Mouse (Mus musculus) limb, embryonic 12.5 days (tissue): Measurements from ENCODE around the gene Wasf2. TPM values are rescaled to one million over a fixed set of nuclear protein-coding genes. Genes with fewer than 3 reads are reported as not detected.

Experiments
- ATAC-seq: fragments of 200-750 bp; cut with Nextera tagmentation; 2 replicates; pipeline ENCODE4 v1.8.0; 2017; ENCODE audit warnings: low read depth, moderate TSS enrichment; ENCODE audit not compliant: insufficient number of reproducible peaks, insufficient read depth, low FRiP score, low TSS enrichment
- H3K27ac ChIP-seq: fragments of 300-500 bp; sonication (generic); 2 replicates; pipeline ENCODE4 v1.5.1; 2016; ENCODE audit warnings: mild to moderate bottlenecking, moderate library complexity
- H3K27me3 ChIP-seq: fragments of 300-500 bp; sonication (generic); 2 replicates; pipeline ENCODE4 v1.6.1; 2016; ENCODE audit warnings: mild to moderate bottlenecking, moderate library complexity
- H3K36me3 ChIP-seq: fragments of 300-500 bp; sonication (generic); 2 replicates; pipeline ENCODE4 v1.6.1; 2016; ENCODE audit warnings: mild to moderate bottlenecking, moderate library complexity
- H3K4me1 ChIP-seq: fragments of 300-500 bp; sonication (generic); replicated peaks from 2 replicates; pipeline ENCODE4 v1.6.1; 2016
- H3K4me2 ChIP-seq: fragments of 300-500 bp; sonication (generic); 2 replicates; pipeline ENCODE4 v1.6.1; 2016; ENCODE audit warnings: mild to moderate bottlenecking, moderate library complexity
- H3K4me3 ChIP-seq: fragments of 300-500 bp; sonication (generic); replicated peaks from 2 replicates; pipeline ENCODE4 v1.5.1; 2016; ENCODE audit warnings: mild to moderate bottlenecking
- H3K9ac ChIP-seq: fragments of 300-500 bp; sonication (generic); replicated peaks from 2 replicates; pipeline ENCODE4 v1.6.1; 2016; ENCODE audit warnings: mild to moderate bottlenecking, moderate library complexity
- H3K9me3 ChIP-seq: fragments of 300-500 bp; sonication (generic); 2 replicates; pipeline ENCODE4 v1.6.1; 2016; ENCODE audit warnings: mild to moderate bottlenecking, moderate library complexity
- WGBS: fragments of 180-500 bp; shearing (Covaris S2); methylation state at CpG from one replicate; pipeline ENCODE4 v1.1.7; 2016; 5-methylcytosine and 5-hydroxymethylcytosine counted together
- polyA plus RNA-seq: library from polyadenylated mRNA; unstranded; fragments of >200 nt; fragmentation: Nextera tagmentation; extraction: Ambion mirVana; gene quantifications from 2 replicates; pipeline ENCODE4 v1.2.1, GENCODE M21; 2016

Gene Wasf2
- 73.8 and 81.6 TPM in 2 replicates for polyA plus RNA-seq

GRCm38 (mm10) chr4:133129931-133130889 lies at the start of gene Wasf2:
Wasf2 (plus strand) TSS chr4:133130505.
- WGBS, result under 1% methylated on average over 63 of the region's 65 CpGs
- ATAC-seq, result peak; percentile 89
- peak within 1 kb of the TSS; percentile 86 for H3K27ac ChIP-seq

GRCm38 (mm10) chr4:133080862-133081261 lies 49.4 kb upstream of the Wasf2 start:
- 0 out of 2 replicates have a peak overlapping the region, but pooled peaks have one; percentile 12 for H3K27ac ChIP-seq
- H3K27me3 ChIP-seq, result no peaks in the 10 kb centered on the region
- no peak for ATAC-seq
- H3K4me3 ChIP-seq, result no peak overlapping the region
- no peaks in the 10 kb centered on the region for H3K9me3 ChIP-seq
- no peak overlapping the region for H3K9ac ChIP-seq
- no peak overlapping the region for H3K4me2 ChIP-seq
- WGBS, result 98% methylated on average over 3 of the region's 3 CpGs
- peaks cover 50% of the 10 kb centered on the region for H3K36me3 ChIP-seq
- peaks cover 28% of the 10 kb centered on the region for H3K4me1 ChIP-seq

More at GRCm38 (mm10) chr4:133129931-133130889, at the start of gene Wasf2:
- Histone ChIP-seq H3K9ac (peak within 1 kb of the TSS; percentile 90), H3K4me3 (peak within 1 kb of the TSS; percentile 92), H3K9me3 (no peaks in the 10 kb centered on the region), H3K4me2 (peak within 1 kb of the TSS; percentile 89), H3K4me1 (peaks cover 27% of the 10 kb centered on the region), H3K27me3 (no peaks in the 10 kb centered on the region), H3K36me3 (0 out of 2 replicates have a peak, but pooled peaks cover 7% of the 10 kb centered on the region)

DNA sequence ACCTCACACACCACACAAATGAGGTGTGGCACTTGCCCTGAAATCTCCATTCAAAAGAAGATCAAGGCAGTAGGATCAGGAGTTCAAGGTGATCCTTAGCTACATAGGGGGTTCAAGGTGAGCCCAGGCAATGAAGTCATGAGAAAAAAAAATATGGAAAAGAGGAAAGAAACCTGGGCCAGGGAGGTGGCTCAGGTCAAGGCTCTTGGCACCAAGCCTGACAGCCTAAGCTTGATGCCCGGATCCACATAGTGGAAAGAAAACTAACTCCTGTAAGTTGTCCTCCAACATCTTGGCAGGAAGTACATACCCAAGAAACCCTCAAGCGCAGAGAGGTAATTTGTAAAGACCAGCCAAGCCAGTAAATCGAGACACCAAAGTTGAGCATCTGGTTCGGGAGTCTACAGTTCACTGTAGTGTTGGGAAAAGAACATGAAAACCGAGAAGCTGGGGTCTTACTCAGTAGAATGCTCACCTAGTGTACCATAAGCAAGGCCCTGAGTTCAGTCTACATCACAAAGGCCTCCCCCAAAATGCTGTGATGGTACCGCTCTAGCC lies 48.0 kb upstream of the Wasf2 start:
- no peak overlapping the region for H3K4me2 ChIP-seq
- H3K9me3 ChIP-seq, result no peaks in the 10 kb centered on the region
- H3K4me3 ChIP-seq, result no peak overlapping the region
- H3K27me3 ChIP-seq, result no peaks in the 10 kb centered on the region
- H3K4me1 ChIP-seq, result peaks cover 42% of the 10 kb centered on the region
- ATAC-seq, result no peak
- WGBS, result 87% methylated on average over 6 of the region's 6 CpGs
- H3K9ac ChIP-seq, result no peak overlapping the region
- peaks cover 37% of the 10 kb centered on the region for H3K36me3 ChIP-seq
- H3K27ac ChIP-seq, result no peak overlapping the region

GRCm38 (mm10) chr4:133083991-133084861 lies 46.1 kb upstream of the Wasf2 start:
- Histone ChIP-seq H3K4me3 (no peak overlapping the region), H3K27ac (peak overlapping the region; percentile 78), H3K4me2 (peak overlapping the region; percentile 96), H3K9me3 (no peaks in the 10 kb centered on the region), H3K27me3 (no peaks in the 10 kb centered on the region), H3K9ac (no peak overlapping the region), H3K36me3 (peaks cover 20% of the 10 kb centered on the region), H3K4me1 (peaks cover 51% of the 10 kb centered on the region)
- ATAC-seq, result no peak
- 13% methylated on average over 3 of the region's 3 CpGs for WGBS

DNA sequence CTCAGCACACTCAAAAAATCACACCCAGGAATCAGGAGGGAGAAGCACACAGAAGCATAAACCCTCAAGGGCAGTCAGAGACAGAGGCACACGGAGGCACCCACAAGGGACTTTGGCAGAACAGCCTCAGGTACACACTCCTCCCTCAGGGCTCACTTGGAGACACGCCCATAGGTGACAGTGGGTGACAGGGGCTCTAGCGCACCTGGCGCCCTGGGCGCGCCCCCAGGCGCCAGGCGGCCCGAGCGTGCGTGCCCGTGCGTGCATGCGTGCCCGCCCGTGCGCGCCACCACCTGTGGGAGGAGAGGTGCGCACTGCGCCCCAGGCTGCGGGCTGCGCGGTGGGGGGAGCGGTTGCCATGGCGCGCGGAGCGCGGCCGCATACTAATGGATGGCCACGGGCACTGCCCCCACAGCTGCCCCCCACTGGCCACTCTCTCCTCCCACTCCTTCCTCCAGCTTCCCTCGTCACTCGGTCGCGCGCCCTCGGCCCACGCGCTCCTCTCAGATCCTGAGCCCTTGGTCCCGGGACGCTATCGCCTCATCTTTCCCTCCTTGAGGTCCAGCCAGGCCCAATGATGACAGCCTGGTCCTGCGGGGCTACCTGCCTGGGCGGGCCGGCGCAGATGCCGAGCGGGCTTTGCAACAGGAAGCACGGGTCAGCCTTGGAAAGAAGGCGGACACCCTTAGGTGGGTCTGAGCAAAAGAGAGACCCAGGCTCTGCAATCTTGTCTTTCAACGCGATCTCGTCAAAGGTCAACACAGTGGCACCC lies 45.1 kb upstream of the Wasf2 start:
- Histone ChIP-seq H3K27ac (peak overlapping the region; percentile 78), H3K9ac (peak overlapping the region; percentile 56), H3K4me2 (peak overlapping the region; percentile 96), H3K4me1 (peaks cover 58% of the 10 kb centered on the region), H3K36me3 (peaks cover 10% of the 10 kb centered on the region), H3K9me3 (no peaks in the 10 kb centered on the region), H3K27me3 (no peaks in the 10 kb centered on the region), H3K4me3 (peak overlapping the region; percentile 46)
- ATAC-seq, result no peak
- WGBS, result 2% methylated on average over 53 of the region's 53 CpGs

- peak; percentile 9; the same call in 1 of the 2 replicates for ATAC-seq
- Histone ChIP-seq H3K4me3 (peak overlapping the region; percentile 46), H3K9ac (peak overlapping the region; percentile 56; the same call in 1 of the 2 replicates), H3K27me3 (no peaks in the 10 kb centered on the region), H3K27ac (peak overlapping the region; percentile 78), H3K4me1 (peaks cover 65% of the 10 kb centered on the region), H3K36me3 (peaks cover 4% of the 10 kb centered on the region), H3K9me3 (no peaks in the 10 kb centered on the region), H3K4me2 (peak overlapping the region; percentile 96)
- WGBS, result 7% methylated on average over 12 of the region's 12 CpGs
Observed at GRCm38 (mm10) chr4:133085783-133086342, 44.4 kb upstream of the Wasf2 start.

- Histone ChIP-seq H3K36me3 (no peaks in the 10 kb centered on the region), H3K4me3 (no peak overlapping the region), H3K4me2 (no peak overlapping the region), H3K4me1 (peaks cover 78% of the 10 kb centered on the region), H3K9me3 (no peaks in the 10 kb centered on the region), H3K9ac (0 out of 2 replicates have a peak overlapping the region, but pooled peaks have one; percentile 23), H3K27ac (0 out of 2 replicates have a peak overlapping the region, but pooled peaks have one; percentile 35), H3K27me3 (no peaks in the 10 kb centered on the region)
- ATAC-seq, result no peak
- 90% methylated on average over 6 of the region's 6 CpGs for WGBS
Observed at GRCm38 (mm10) chr4:133087177-133087714, 43.1 kb upstream of the Wasf2 start.

DNA sequence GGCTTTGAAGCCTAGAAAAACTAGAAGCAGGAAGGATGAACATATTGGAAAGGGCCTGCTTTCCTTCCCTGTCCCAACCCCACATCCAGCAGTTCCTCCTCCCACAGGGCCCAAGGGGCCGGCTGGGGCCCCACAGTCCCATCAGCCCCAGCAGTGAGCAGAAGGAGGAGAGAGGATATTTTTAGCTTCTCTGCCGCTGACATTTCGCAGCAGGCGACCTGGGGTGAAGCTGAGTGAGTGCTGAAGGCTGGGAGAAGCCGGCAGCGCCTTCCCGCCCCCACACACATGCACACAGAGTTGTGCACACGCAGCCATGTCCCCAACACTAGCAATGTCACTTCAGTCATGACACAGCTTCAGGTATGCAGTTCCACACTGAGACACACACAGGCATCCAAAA lies 42.5 kb upstream of the Wasf2 start:
- Histone ChIP-seq H3K36me3 (no peaks in the 10 kb centered on the region), H3K9me3 (no peaks in the 10 kb centered on the region), H3K27me3 (no peaks in the 10 kb centered on the region), H3K9ac (0 out of 2 replicates have a peak overlapping the region, but pooled peaks have one; percentile 23), H3K4me1 (peaks cover 84% of the 10 kb centered on the region), H3K4me2 (no peak overlapping the region), H3K27ac (peak overlapping the region; percentile 60), H3K4me3 (no peak overlapping the region)
- 44% methylated on average over 8 of the region's 8 CpGs for WGBS
- no peak for ATAC-seq

- peaks cover 90% of the 10 kb centered on the region for H3K4me1 ChIP-seq
Observed at GRCm38 (mm10) chr4:133089319-133089718, 41.0 kb upstream of the Wasf2 start.

More at GRCm38 (mm10) chr4:133089319-133089718, 41.0 kb upstream of the Wasf2 start:
- no peaks in the 10 kb centered on the region for H3K36me3 ChIP-seq
- 87% methylated on average over 9 of the region's 9 CpGs for WGBS
- no peak overlapping the region for H3K4me2 ChIP-seq
- H3K9ac ChIP-seq, result no peak overlapping the region
- peak overlapping the region; percentile 97 for H3K27ac ChIP-seq
- no peak overlapping the region for H3K4me3 ChIP-seq
- no peak for ATAC-seq
- no peaks in the 10 kb centered on the region for H3K27me3 ChIP-seq
- no peaks in the 10 kb centered on the region for H3K9me3 ChIP-seq
